In genomic region chr16:93682689-93683507, GRCm38 (mm10) we compare ENCODE assay signal across 8 mouse cellular contexts. TPM values are rescaled to one million over a fixed set of nuclear protein-coding genes. Genes with fewer than 3 reads are reported as not detected.
DNase-seq lines count a peak whose midpoint lies in the region.

Gene Cbr3, plus strand, starts transcription at chr16:93683215.

- peaks cover 37% of the 10 kb centered on the region for H3K4me1 ChIP-seq in megakaryocyte, embryonic 14.5 days

- H3K9me3 ChIP-seq in megakaryocyte, embryonic 14.5 days = peaks cover 24% of the 10 kb centered on the region

- H3K36me3 ChIP-seq in megakaryocyte, embryonic 14.5 days (replicated peaks; ENCODE audit: low read length) = no peaks in the 10 kb centered on the region

- peak; percentile 91 for DNase-seq in ZHBTc4 (ENCODE audit: low read depth, low spot score)
- DNase-seq in embryo, embryonic 10 days (ENCODE audit: low spot score) = peak; percentile 82
- DNase-seq in gastrocnemius, postnatal 14 days = peak; percentile 83
- DNase-seq in induced T-regulatory cell, adult 2 months (ENCODE audit: low read depth) = peak; percentile 77
- peak; percentile 49 to 79 for DNase-seq in left cerebral cortex, postnatal 10 days (ENCODE audit: extremely low spot score in 1 of 2, low spot score in 2 of 2)
- peak; percentile 63 for DNase-seq in right cerebral cortex, postnatal 14 days
- peak; percentile 79 for DNase-seq in urinary bladder, postnatal 14 days (ENCODE audit: low spot score)

- peak within 1 kb of the TSS; percentile 92 for H3K4me3 ChIP-seq in megakaryocyte, embryonic 14.5 days (replicated peaks)

- H3K27me3 ChIP-seq in megakaryocyte, embryonic 14.5 days (replicated peaks) = peaks cover 74% of the 10 kb centered on the region

- intact Hi-C loops in gastrocnemius, postnatal 14 days (cut with DNase I; ENCODE audit: low total_unique reads) = loop anchor here (10.0 kb wide), 1 partner anchor 82 kb away; no protein-coding TSS in a partner anchor
- intact Hi-C loops in left cerebral cortex, postnatal 10 days (cut with DNase I) = loop anchor here (5.0 kb wide), 1 partner anchor 104 kb away; no protein-coding TSS in a partner anchor

RNA-seq across cellular contexts. Expression of gene Cbr3, which starts in this region (rescaled TPM):
- total RNA-seq in gastrocnemius, postnatal 14 days (2021) = 1 to 10 TPM; 3.0 to 3.6 TPM
- 1 to 10 TPM; 9.5 to 9.6 TPM for total RNA-seq in left cerebral cortex, postnatal 10 days (2021)
- 3.0 TPM in 1 of 2 replicates, not detected in the other for polyA plus RNA-seq in megakaryocyte, embryonic 14.5 days (2012; ENCODE audit: insufficient read depth, low replicate concordance)

Comparison
In these comparisons a context has a peak if more than half of its experiments do, and no peak if none do; other contexts are left out.
1. Peak in every context shown above with its lines: DNase-seq and H3K4me3 ChIP-seq.